Mouse (Mus musculus) naive thymus-derived CD4-positive, alpha-beta T cell, adult 2 months (primary cell): ENCODE results near the gene Tspan12.
"Not testable (repeated sequence)": the region's sequence is repeated elsewhere in the genome, so short reads cannot be mapped to it uniquely, and the experiment has no call there.

Experiments used
- DNase-seq: peaks from one replicate; pipeline ENCODE4 v3.0.0-alpha.2; 2011; ENCODE audit warnings: low read depth

The Tspan12 gene

GRCm38 (mm10) chr6:21828437-21828836 is 23.9 kb downstream of the Tspan12 start:
- DNase-seq = no peak

DNA sequence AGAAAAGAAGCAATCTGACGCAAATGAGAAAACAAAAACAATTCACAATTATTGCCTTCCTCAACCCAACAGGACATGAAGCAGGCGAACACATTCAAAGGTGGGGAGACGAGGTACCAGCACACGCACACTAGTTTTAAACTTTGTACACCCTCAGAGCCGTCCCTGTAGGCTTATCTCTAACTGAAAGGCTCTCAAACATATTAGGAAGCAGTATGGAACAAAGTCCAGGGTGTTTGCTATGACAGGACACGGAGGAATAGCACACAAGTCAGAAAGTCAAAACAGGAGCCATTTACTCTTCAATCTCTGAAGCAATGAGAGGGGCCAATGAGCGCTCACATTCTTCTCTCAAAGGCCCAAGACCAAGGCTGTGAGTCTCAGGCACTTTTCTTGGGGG is 24.3 kb downstream of the Tspan12 start:
- no peak for DNase-seq

GRCm38 (mm10) chr6:21823694-21824093 is 28.6 kb downstream of the Tspan12 start:
- no peak for DNase-seq

DNA sequence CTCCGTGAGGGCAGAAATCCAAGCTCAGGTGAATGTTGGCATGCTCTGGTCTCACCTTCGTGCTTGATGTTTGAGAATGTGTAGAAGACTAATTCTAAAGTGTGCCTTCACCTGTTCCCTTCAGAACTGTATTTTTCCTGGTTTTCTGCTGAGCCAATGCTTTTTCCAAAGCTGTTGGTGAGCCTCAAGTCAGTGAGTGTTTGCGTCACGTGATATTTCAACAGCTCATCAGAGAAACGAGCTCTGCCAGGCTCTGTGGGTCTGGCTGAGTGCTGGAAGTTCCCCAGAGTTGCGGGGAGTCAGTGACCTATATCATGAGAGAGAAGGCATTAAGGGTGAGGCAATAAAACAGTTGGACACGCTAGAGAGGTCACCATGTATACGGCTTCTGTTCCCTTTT is 29.0 kb downstream of the Tspan12 start:
- no peak for DNase-seq

GRCm38 (mm10) chr6:21822721-21823134 is 29.6 kb downstream of the Tspan12 start:
- DNase-seq = no peak

- DNase-seq = no peak
These were observed 34.1 kb downstream of the Tspan12 start for GRCm38 (mm10) chr6:21818107-21818807.

DNA sequence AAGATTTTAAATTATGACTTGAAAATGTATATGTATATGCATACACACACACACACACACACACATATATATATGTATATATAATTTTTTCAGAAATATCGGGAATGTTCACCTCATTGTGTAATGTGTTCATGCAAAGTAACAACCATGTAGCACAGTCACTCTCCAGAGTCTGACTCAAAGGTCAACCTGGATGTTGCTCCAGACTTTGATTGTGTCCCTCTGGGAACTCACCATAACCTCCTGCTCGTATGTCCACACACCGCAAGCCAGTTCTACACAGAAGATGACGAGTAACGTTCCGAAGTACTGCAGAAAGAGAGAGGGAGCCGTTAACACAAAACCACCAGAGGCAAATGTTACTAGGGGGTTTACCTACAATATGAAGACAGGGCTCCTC is 46.3 kb downstream of the Tspan12 start:
- no peak for DNase-seq

GRCm38 (mm10) chr6:21805013-21805570 is 47.2 kb downstream of the Tspan12 start:
- no peak for DNase-seq

DNA sequence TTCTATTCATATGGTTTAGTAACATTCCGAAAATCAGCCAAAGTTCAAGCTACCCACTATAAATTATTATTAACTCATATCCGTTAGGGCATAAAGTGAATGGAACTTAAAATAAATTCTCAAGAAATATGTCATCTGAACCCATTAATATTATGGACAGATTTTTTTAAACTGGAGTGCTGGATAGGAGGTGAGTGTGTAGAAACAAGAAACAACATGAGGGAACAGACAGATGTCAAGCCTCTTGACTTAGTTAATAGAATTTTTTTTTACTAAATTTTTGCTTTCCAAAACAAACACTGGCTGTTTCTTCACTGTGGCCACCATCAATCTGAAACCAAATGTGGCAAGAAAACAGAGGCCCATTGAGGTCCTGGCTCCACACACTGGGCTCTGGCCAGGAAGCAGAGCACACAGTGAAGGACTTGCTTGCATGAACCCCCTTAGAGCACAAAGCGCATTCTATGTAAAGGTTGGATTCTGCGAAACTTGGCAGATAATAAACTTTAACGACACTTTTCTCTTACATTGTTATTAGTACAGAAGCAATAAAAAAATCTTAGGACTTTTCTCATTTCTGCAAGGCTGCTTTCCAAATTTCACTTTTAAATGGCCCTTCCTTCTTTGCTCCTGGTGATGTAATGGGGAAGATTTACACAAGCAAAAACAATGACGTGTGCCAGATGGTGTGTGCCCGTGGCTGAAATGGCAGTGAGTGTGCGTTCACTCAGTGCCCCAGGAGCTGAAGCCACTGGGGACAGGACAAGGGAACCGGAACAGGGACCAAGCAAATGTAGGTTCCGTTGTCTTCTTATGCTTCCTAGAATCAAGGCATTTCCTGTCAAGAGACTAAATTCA is 48.6 kb downstream of the Tspan12 start:
- DNase-seq = no peak

DNA sequence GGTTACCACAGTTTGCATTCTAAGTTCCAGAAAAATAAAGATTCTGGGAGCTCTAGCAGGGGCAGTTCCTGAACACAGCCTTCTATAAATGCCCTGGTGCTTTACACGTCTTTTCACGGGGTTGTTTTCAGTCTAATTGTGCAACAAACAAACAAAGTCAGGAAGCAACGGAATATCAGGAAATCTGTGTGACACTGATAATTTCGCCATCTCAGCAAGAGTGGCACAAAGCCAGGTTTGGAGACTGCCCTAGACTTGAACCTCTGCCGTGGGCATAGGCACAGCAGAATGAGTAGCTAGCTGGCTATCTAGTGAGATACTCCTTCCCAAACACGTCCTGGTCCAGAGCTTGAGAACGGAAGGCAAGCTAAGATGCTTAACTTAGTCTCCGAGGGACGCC is 53.7 kb downstream of the Tspan12 start:
- DNase-seq = no peak

DNA sequence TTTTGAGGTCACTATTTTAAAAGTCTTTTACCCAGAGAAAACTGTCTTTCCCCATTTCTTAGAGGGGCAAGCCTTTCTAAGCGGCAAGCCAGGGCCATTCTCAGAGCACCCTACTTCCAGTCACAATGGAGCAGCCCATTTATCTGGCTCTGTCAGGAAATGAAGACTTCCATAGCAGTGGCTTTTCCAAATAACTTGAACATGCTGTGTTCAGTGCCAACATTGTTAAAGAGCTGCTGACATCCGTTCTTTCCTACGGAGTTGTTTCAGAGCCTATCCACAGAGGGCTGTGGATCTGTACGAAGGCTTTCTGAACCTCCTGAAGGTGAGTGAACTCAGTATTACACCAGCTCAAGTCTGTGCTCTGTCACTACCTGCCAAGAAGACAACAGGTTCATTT is 55.2 kb downstream of the Tspan12 start:
- no peak for DNase-seq

DNA sequence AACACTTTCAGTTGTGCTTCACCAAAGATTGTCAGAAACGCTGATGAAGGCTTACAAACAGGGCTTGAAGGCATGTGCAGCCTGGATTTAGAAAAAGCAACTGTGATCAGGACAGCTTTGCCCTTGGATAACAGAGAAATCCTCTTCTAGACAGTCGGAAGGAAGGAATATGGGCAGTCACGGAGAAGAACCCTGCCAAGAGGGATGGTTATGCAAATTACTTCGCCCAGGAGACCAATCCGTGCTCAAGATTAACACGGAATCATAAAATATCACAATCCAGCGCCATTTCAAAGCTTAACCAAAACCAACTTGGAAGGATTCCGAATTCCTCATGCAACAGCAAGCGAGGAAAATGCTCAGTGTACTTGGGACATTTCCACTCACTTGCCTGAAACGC is 55.9 kb downstream of the Tspan12 start:
- DNase-seq = no peak

DNA sequence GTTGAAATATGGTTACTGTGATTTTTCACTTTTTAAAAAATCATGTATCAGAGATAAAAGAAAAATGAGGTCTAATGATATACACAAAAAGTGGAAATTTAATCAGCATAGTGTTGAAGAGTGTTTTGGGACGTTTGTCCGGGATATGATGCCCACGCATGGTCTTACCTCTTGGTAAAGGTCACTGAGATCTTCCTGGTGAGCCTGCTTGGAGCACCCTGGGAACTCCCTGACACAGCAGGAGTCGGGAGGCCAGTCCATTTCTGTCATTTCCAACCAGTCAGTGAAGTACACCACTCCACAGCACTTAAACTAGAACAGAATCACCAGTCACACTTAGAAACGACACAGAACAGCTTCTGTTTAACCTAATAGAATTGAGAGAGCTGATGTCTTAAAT is 56.9 kb downstream of the Tspan12 start:
- DNase-seq = no peak

- peak; percentile 34 for DNase-seq
These were observed 57.3 kb downstream of the Tspan12 start for GRCm38 (mm10) chr6:21795072-21795407.

GRCm38 (mm10) chr6:21794337-21795071 is 57.8 kb downstream of the Tspan12 start:
- DNase-seq = peak; percentile 2

GRCm38 (mm10) chr6:21791307-21791706 is 61.0 kb downstream of the Tspan12 start:
- DNase-seq = no peak

DNA sequence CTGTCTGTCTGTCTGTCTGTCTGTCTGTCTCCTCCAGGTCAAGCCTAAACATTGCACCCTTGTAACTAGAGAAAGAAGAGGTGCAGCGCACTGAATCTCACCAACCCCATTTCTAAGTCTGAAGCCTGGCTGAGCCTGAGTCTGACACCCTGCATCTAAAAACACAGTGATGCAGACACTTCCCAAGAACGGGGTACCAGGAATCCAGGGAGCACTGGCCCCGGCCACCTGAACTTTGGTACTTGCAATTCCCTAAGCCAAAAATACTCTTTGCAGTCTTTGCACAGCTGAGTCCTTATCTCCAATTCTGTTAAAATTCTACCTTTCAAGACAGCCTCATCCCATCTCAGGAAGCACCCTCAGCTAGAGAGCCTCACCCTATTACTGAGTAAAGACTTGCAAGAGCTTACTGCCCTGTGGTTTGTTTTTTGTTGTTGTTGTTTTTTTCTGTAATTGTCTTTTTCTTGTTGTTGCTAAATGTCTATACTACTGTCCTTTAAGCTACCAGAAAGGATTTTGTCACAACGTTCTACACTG is 61.7 kb downstream of the Tspan12 start:
- DNase-seq = no peak

GRCm38 (mm10) chr6:21790036-21790435 is 62.3 kb downstream of the Tspan12 start:
- no peak for DNase-seq

- DNase-seq = not testable (repeated sequence)
These were observed 62.7 kb downstream of the Tspan12 start for GRCm38 (mm10) chr6:21789582-21789981.

DNA sequence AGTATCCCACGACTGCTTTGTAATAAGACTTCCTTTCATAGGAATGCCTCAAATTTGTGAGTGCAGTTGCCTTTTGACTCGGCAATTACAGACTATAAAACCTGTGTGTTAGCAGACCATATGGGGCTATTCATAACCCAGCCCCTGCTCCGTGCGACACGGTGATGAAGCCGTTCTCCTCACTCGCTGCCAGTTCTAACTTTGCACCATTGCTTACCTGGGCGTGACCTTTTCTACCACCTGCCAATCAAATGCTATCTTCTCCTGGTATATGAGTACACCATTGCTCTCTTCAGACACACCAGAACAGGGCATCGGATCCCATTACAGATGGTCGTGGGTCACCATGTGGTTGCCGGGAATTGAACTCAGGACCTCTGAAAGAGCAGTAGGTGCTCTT is 64.6 kb downstream of the Tspan12 start:
- no peak for DNase-seq

- DNase-seq = no peak
These were observed 65.0 kb downstream of the Tspan12 start for GRCm38 (mm10) chr6:21787274-21787673.

DNA sequence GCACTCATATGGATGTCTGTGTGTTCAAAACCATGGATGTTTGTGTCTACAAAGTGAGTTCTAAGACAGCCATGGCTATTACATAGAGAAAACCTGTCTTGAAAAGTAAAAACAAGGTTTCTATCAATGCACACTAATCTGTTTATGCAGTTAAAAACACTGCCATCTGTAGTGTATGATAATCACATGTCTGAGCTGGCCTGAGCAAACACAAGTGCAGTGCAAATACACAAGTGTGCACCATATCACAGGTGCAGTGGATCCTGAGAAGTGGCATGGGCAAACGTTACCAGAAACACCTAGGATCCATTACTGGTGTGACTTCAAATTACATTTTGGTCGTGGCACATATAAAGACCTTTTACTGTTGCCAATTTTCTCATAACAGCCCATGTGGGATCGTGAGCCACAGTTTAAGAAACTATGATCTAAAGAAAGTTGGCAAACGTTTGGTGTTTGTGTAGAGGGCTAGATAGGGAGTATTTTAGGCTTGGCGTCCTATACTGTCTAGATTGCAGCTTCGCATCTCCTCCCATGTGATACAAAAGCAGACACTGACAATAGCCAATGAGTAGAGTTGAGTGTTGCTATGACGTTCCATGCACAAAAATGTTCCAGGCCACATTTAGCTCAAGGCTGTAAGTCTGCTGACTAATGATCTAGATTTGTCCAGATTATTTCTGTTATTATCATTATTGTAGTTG is 78.0 kb downstream of the Tspan12 start:
- no peak for DNase-seq
